Mouse (Mus musculus): ENCODE data around the gene Ryr1.

Ryr1 gene

GRCm38 (mm10) chr7:28957997-28958725, 166.8 kb downstream of the Ryr1 start:
- no peak for DNase-seq

GRCm38 (mm10) chr7:28957286-28957685, 167.7 kb downstream of the Ryr1 start:
- DNase-seq, result no peak

- no peak for DNase-seq
Measured at GRCm38 (mm10) chr7:28956270-28956669, 168.7 kb downstream of the Ryr1 start.

GRCm38 (mm10) chr7:28955295-28955897, 169.6 kb downstream of the Ryr1 start:
- DNase-seq, result peak; percentile 38

GRCm38 (mm10) chr7:28954773-28955172, 170.2 kb downstream of the Ryr1 start:
- no peak for DNase-seq

GRCm38 (mm10) chr7:28953476-28954376, 171.3 kb downstream of the Ryr1 start:
- DNase-seq, result no peak
